Mouse (Mus musculus) neutrophil, adult 5-6 weeks (primary cell): Measurements from ENCODE around the gene Foxred1. TPM values are rescaled to one million over a fixed set of nuclear protein-coding genes. Genes with fewer than 3 reads are reported as not detected.

Experiments
- ATAC-seq: fragments of 151-379, 151-347 bp; 2 replicates; pipeline ENCODE4 v1.8.0; 2017; ENCODE audit warnings: mild to moderate bottlenecking, moderate TSS enrichment; ENCODE audit not compliant: insufficient number of reproducible peaks, poor library complexity, low FRiP score, severe bottlenecking; ENCODE audit errors: extremely low read depth
- total RNA-seq: library from RNA; stranded (forward); fragments of 200-1000 nt; gene quantifications from 2 replicates; pipeline ENCODE4 v1.2.3, GENCODE M21; 2017

Foxred1 gene
- 35.6 and 42.9 TPM in 2 replicates for total RNA-seq

- peak; percentile 96 for ATAC-seq
Observed at GRCm38 (mm10) chr9:35210542-35211474, at the start of gene Foxred1. TSS of gene Foxred1 (minus strand) at chr9:35211055.

GRCm38 (mm10) chr9:35257365-35257764 is 46.5 kb upstream of the Foxred1 start:
- ATAC-seq = no peak

GRCm38 (mm10) chr9:35249476-35249875 is 38.6 kb upstream of the Foxred1 start:
- no peak for ATAC-seq

- ATAC-seq = no peak
Observed at GRCm38 (mm10) chr9:35247405-35247804, 36.5 kb upstream of the Foxred1 start.

- ATAC-seq = no peak
Observed at GRCm38 (mm10) chr9:35239734-35240133, 28.9 kb upstream of the Foxred1 start.

GRCm38 (mm10) chr9:35238915-35239571 is 28.2 kb upstream of the Foxred1 start:
- ATAC-seq = no peak

GRCm38 (mm10) chr9:35238371-35238770 is 27.5 kb upstream of the Foxred1 start:
- ATAC-seq = no peak

- no peak for ATAC-seq
Observed at GRCm38 (mm10) chr9:35235996-35236395, 25.1 kb upstream of the Foxred1 start.

GRCm38 (mm10) chr9:35228671-35229070 is 17.8 kb upstream of the Foxred1 start:
- no peak for ATAC-seq

- ATAC-seq = no peak
Observed at GRCm38 (mm10) chr9:35223466-35223865, 12.6 kb upstream of the Foxred1 start.

GRCm38 (mm10) chr9:35217963-35218362 is 7.1 kb upstream of the Foxred1 start:
- no peak for ATAC-seq

GRCm38 (mm10) chr9:35211573-35212511 is 987 bp upstream of the Foxred1 start:
- no peak for ATAC-seq

GRCm38 (mm10) chr9:35204421-35204820 is 6.4 kb downstream of the Foxred1 start:
- ATAC-seq = no peak

GRCm38 (mm10) chr9:35203536-35203935 is 7.3 kb downstream of the Foxred1 start:
- ATAC-seq = no peak

GRCm38 (mm10) chr9:35200529-35201060 is 10.3 kb downstream of the Foxred1 start:
- ATAC-seq = no peak

GRCm38 (mm10) chr9:35199772-35200471 is 10.9 kb downstream of the Foxred1 start, which contains the start of the genes Srpr and Tirap:
TSS of gene Srpr (plus strand) at chr9:35200175.
TSS of gene Tirap (minus strand) at chr9:35200291.
- ATAC-seq = peak; percentile 92

- peak; percentile 28; the same call in 1 of the 2 replicates for ATAC-seq
Observed at GRCm38 (mm10) chr9:35198945-35199771, 11.7 kb downstream of the Foxred1 start.
